Mouse (Mus musculus) 416B (cell line): ENCODE measurements around the gene Gucy2d.

Source experiments
- DNase-seq: peaks from one replicate; pipeline ENCODE4 v3.0.0; 2011; ENCODE audit warnings: low read depth

Gene Gucy2d

DNA sequence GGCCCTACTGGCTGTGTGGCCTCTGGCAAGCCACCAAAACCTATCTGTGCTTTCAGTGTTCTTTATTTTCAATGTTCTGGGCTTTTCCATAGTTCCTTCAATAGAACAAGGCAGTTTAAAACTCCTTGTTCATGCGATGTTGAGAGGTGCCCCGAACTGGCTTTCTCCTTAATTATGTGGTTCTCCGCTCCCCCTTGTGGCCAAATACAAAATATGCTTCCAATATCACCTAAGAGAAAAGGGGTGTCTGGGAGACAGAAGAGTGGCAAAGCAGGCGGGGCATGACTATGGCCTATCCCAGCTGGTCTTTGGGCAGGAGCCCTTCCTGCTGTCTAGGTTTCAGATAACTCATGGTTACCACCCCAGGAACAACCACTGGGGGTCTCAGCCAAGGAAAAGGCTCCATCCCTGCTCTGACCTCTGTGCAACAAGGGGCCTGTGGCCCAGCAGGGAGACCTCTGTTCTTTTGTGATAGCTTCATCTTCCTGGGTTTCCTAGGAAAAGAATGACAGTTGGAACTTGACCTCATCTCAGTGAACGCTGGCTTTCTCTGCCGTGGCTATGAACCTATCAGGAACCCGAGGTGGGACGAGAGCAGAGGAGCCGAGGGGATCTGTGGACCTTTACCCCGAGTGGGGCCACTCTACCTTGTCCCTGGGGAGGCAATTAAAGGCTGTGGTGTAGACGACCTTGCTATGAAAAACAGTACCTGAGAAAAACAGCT is 7.5 kb downstream of the Gucy2d start:
- peak; percentile 85 for DNase-seq

- DNase-seq: peak; percentile 67
These were observed 8.1 kb downstream of the Gucy2d start for GRCm38 (mm10) chr7:98448309-98448630.

DNA sequence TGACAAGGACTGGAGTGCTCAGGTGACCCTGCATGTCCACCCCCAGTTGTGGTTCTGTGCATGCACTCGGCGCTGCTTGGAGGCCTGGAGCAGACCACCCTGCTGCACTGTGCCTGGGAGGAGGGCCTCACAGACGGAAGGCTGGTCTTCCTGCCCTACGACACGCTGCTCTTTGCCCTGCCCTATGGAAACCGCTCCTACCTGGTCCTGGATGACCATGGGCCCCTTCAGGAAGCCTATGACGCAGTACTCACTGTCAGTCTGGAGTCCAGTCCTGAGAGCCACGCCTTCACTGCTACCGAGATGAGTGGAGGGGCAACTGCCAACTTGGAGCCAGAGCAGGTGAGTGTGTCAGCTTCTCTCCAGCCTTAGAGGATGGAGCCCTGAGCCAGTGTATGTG is 9.5 kb downstream of the Gucy2d start:
- DNase-seq: no peak

DNA sequence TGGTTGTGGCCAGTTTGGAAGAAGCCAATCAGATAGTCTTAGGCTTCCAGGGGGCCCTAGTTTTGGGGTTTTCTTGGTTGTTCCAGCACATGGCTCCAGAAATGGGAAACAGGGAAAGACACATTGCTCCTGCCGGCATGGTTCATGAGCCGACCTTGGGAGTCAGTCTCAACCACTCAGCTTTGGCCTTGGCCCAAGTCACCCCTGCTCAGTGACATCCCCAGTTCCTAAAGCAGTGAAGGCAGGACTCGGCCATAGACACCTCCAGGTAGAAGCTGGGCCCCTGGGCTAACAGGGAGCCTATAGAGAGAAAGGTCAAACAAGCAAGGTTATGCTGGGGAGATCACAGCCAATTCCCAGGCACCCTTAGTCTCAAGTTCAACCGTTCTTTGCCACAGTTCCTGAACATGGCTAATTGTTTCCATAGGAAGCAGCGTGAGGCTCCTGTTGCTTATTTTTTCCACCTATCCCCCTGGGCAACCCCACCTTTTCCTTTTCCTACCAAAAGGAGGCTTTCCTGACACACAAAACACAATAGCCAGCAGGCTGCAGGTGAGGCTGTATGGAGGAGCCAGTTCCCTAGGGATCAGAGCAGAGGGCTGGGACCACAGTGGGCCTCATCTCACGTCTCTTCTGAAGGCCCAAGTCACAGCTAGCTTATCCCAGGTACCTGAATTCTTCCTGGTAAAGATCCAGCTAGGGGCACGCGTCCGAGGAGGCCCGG is 14.3 kb downstream of the Gucy2d start:
- DNase-seq: no peak

DNA sequence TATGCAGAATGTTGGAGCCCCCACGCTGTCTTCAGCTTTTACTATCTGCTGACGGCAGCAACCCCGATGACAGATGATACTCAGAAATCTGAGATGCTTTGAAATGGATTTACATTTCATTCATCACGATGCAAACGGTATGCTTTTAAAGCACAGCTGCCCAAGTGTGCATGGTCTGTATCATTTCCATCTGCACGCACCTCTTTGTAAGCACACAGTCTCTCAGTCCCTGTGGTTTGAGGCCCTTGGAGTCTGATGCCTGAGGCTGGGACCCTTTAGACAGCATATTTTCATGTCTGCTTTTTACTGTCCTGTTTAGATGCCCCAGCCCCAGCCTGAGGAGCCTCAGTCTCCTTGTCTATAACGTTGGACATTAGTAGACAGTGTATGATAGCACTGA is 20.1 kb downstream of the Gucy2d start:
- DNase-seq: no peak

DNA sequence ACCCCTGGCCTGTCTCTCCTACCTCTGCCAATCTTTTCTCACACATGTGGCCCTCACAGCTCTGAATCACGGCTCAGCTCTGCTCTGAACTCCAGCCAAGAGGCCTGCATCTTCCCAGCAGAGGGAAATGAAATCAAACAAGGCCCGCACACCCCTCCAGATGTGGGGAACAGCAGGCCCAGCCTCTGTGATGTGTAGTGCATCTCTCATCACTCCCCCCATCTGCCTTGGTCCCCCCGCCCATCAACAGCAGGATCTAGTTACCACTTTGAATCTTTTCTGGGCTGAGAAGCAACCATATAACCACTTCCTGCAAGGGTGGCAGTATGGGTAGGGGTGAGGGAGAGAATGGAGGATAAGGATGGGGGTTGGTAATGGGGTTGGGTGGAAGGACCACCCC is 28.9 kb downstream of the Gucy2d start:
- DNase-seq: peak; percentile 21

- no peak for DNase-seq
These were observed 32.3 kb downstream of the Gucy2d start for GRCm38 (mm10) chr7:98472529-98472928.

DNA sequence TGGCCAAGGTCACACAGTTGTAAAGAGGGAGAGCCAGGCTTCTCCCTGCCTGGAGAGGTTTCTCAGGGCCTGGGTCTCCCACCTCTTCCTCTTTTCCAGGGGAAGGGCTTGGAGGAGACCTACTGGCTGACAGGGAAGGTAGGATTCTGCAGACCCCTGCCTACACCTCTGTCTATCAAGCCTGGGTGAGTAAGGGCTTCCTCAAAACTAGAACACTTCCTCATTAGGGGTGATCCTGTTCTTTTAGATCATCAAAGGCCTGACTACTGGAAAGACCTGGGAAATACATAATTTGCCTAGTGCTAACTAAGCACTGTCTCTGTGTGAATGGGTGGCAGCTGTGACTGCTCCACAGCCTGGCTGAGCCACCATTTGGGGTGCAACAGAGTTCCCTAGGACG is 34.3 kb downstream of the Gucy2d start:
- DNase-seq: no peak

DNA sequence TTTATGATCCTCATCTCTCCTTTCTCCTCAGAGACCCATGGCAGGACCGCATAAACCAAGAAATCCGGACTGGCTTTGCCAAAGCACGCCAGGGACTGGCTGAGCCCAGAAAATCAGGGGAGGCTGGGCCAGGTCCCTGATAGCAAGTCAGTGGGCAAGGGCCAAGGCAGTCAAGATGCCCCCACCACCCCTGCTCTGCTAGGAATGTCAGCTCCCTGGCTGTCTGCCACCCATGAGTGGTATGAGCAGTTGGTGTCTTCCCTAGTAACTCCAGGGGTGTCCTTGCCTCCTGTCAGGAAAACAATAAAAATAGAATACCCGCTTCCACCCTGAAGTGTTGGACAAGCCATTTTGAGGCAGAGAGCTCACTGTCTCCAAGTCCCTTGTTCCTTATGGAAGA is 36.9 kb downstream of the Gucy2d start:
- no peak for DNase-seq

DNA sequence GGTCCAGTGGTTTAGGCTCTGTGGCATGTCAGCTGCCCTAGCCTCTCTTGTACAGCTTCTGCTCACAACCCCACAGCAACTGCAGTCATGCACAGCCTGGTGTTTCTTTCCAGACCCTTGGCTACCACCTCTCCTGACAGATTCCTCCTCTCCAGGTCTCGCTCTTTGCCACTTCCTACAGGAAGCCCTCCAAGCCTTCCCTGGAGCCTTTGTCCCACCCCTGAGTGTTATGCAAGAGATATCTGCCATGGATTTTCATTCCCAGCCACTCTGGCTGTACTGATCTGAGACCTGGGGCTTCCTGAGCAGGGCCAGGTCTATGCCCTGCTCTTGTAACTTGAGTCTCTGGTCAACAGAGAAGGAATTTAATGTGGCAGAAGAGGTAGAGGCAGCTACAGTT is 40.3 kb downstream of the Gucy2d start:
- DNase-seq: no peak

- peak; percentile 80 for DNase-seq
These were observed 41.0 kb downstream of the Gucy2d start for GRCm38 (mm10) chr7:98481066-98481734.

GRCm38 (mm10) chr7:98481861-98482260 is 41.6 kb downstream of the Gucy2d start:
- no peak for DNase-seq

DNA sequence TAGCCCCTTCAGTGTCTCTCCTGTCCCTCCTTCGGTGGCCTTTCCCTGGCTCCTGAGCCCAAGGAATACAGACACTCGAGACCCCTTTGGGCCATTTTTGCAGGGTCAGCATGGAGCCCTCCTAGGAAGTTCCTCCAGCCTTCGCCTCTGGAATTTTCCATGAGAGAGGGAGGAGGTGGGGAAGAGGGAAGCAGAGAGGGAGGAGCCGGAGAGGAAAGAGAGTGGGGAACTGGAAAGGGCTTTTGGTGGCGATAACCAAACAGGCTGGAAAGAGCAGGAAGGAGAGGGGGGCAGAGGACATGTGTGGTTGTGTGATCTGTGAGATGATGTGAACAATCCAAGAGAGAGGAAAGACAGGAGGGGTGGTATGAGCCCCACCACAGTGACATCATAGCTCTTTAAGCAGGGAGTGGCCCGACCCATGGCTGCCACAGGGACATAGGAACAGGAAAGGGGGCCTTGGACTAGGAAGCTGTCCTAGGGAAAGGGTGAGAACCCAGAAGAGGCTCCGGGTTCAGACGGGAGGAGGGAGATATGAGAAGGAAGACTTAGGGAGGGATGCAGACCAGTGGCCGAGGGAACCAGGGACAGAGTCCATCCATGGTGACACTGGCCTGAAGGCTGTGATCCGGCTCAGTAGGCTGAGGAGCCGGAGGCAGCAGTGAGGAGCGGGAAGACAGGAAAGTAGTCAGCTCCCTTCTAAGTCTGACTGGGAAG is 42.5 kb downstream of the Gucy2d start:
- no peak for DNase-seq

DNA sequence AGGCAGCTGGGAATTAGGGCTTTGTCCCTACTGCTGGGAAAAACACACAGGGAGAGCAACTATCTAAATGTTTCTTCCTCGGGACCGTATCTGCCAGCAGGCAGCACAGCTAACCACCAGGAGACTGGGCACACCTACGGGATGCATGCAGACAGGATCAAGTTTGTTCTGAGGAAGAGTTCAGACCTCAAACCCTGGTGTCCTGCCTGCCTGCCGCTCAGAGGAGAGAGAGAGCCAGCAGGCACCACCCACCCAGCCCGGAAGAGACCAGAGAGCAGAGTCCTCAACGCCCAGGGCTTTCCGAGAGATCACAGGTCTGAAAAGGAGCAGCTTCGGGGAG is 43.0 kb downstream of the Gucy2d start:
- DNase-seq: no peak

- no peak for DNase-seq
These were observed 44.7 kb downstream of the Gucy2d start for GRCm38 (mm10) chr7:98484878-98485277.

- no peak for DNase-seq
These were observed 45.3 kb downstream of the Gucy2d start for GRCm38 (mm10) chr7:98485508-98485907.

GRCm38 (mm10) chr7:98486471-98486917 is 46.3 kb downstream of the Gucy2d start:
- DNase-seq: no peak

GRCm38 (mm10) chr7:98487202-98487980 is 47.2 kb downstream of the Gucy2d start:
- no peak for DNase-seq

- DNase-seq: peak; percentile 12
These were observed 48.3 kb downstream of the Gucy2d start for GRCm38 (mm10) chr7:98488398-98489130.

DNA sequence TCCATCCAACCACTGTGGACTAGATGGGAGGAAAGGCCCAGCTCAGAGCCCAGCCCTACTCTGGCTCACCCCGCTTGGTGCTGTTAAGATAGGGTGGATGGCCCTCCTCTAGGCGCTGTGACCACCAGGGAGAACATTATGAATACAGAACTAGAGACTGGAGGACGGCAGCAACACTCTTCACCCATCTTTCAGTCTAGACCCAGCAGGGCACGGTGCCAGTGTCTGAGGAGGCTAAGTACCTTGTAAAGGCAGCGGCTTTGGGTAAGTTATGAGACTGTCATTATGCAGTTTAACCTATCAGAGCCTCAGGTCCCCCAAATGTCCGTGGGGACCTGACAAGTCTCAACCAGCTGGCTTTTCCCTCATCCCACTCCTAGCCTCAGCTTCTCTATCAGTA is 48.9 kb downstream of the Gucy2d start, which contains the start of gene Lrrc32:
TSS of gene Lrrc32 (plus strand) at position 153 of the 400 bp plus-strand sequence.
- DNase-seq: no peak

DNA sequence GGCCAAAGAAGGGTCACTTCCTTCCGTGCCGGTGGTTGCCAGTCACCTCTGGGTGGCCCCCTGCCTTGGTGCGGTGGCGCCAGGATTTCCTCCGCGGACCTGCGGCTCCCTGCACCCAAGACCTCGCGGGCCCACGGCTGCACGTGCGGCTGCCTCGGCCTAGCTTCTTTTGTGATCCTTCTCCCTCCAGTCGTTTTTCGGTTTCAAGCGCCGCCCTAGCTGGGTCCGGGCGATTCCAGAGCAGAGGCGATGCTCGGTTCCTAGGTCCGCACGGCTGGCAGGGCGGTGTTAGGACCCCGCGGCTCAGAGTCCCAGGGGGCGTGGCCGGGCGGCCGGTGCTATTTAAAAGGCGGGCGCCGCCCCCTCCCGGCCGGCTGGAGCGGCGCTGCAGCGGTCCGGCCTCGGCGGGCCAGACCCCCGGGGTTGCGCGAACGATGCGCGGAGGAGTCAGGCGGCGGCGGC is 49.4 kb downstream of the Gucy2d start:
- DNase-seq: no peak
